Mouse (Mus musculus) retina, postnatal 1 day (tissue): ENCODE measurements around the gene Khsrp.

Experiments used
- DNase-seq: peaks from one replicate; pipeline ENCODE4 v3.0.0-alpha.2; 2012

Gene Khsrp

GRCm38 (mm10) chr17:56985656-56986055 is 45.7 kb downstream of the Khsrp start:
- DNase-seq: no peak

GRCm38 (mm10) chr17:56984886-56985285 is 46.4 kb downstream of the Khsrp start:
- DNase-seq: no peak

- no peak for DNase-seq
Measured at GRCm38 (mm10) chr17:56982013-56982412, 49.3 kb downstream of the Khsrp start, which contains the start of gene Acer1. Gene Acer1 (minus strand): TSS chr17:56982126.

- no peak for DNase-seq
Measured at GRCm38 (mm10) chr17:56981049-56981448, 50.3 kb downstream of the Khsrp start.

- no peak for DNase-seq
Measured at GRCm38 (mm10) chr17:56979524-56979923, 51.8 kb downstream of the Khsrp start.

- DNase-seq: no peak
Measured at GRCm38 (mm10) chr17:56976531-56977390, 54.6 kb downstream of the Khsrp start.

GRCm38 (mm10) chr17:56975391-56975790 is 55.9 kb downstream of the Khsrp start:
- DNase-seq: no peak

- DNase-seq: no peak
Measured at GRCm38 (mm10) chr17:56974708-56975240, 56.5 kb downstream of the Khsrp start.

GRCm38 (mm10) chr17:56973956-56974707 is 57.2 kb downstream of the Khsrp start:
- no peak for DNase-seq
